Mouse (Mus musculus) liver, adult (tissue): ENCODE data around the gene Apoh.

Experiments
- GATA4 ChIP-seq: IDR thresholded peaks from 2 replicates; pipeline ENCODE4 v1.6.1; 2014; ENCODE audit warnings: mild to moderate bottlenecking, low read length; ENCODE audit not compliant: insufficient replicate concordance

Gene Apoh

GRCm38 (mm10) chr11:108395061-108395460 is 51.9 kb downstream of the Apoh start:
- no peak for TF ChIP-seq GATA4

- TF ChIP-seq GATA4 = 0 out of 2 replicates have a peak, but pooled peaks have one; percentile 46
These were observed 53.1 kb downstream of the Apoh start for GRCm38 (mm10) chr11:108396076-108396829.

- TF ChIP-seq GATA4 = no peak
These were observed 66.9 kb downstream of the Apoh start for GRCm38 (mm10) chr11:108409876-108410644.

- no peak for TF ChIP-seq GATA4
These were observed 73.2 kb downstream of the Apoh start for GRCm38 (mm10) chr11:108416360-108416759.

GRCm38 (mm10) chr11:108418540-108418939 is 75.4 kb downstream of the Apoh start:
- no peak for TF ChIP-seq GATA4

GRCm38 (mm10) chr11:108419242-108419641 is 76.1 kb downstream of the Apoh start:
- no peak for TF ChIP-seq GATA4

- TF ChIP-seq GATA4 = no peak
These were observed 77.6 kb downstream of the Apoh start for GRCm38 (mm10) chr11:108420751-108421150.

- TF ChIP-seq GATA4 = no peak
These were observed 80.1 kb downstream of the Apoh start for GRCm38 (mm10) chr11:108423221-108423620.

- no peak for TF ChIP-seq GATA4
These were observed 81.0 kb downstream of the Apoh start for GRCm38 (mm10) chr11:108424111-108424510.

GRCm38 (mm10) chr11:108424889-108425591 is 81.9 kb downstream of the Apoh start, which contains the start of gene Cep112:
Gene Cep112 (plus strand): TSS chr11:108425192.
- TF ChIP-seq GATA4 = no peak; the same call in 1 of the 2 replicates

GRCm38 (mm10) chr11:108425592-108425921 is 82.4 kb downstream of the Apoh start:
- TF ChIP-seq GATA4 = no peak

GRCm38 (mm10) chr11:108426086-108426485 is 82.9 kb downstream of the Apoh start:
- TF ChIP-seq GATA4 = no peak

- no peak for TF ChIP-seq GATA4
These were observed 84.0 kb downstream of the Apoh start for GRCm38 (mm10) chr11:108427191-108427590.

- TF ChIP-seq GATA4 = no peak
These were observed 85.9 kb downstream of the Apoh start for GRCm38 (mm10) chr11:108429076-108429475.

GRCm38 (mm10) chr11:108443893-108444563 is 100.9 kb downstream of the Apoh start:
- no peak for TF ChIP-seq GATA4
